Mouse (Mus musculus) retina, embryonic 14.5 days (tissue): ENCODE results near the gene Olfr549.

Experiments used
- DNase-seq: peaks from one replicate; pipeline ENCODE4 v3.0.0-alpha.2; 2015; ENCODE audit warnings: low spot score

Olfr549 gene

DNA sequence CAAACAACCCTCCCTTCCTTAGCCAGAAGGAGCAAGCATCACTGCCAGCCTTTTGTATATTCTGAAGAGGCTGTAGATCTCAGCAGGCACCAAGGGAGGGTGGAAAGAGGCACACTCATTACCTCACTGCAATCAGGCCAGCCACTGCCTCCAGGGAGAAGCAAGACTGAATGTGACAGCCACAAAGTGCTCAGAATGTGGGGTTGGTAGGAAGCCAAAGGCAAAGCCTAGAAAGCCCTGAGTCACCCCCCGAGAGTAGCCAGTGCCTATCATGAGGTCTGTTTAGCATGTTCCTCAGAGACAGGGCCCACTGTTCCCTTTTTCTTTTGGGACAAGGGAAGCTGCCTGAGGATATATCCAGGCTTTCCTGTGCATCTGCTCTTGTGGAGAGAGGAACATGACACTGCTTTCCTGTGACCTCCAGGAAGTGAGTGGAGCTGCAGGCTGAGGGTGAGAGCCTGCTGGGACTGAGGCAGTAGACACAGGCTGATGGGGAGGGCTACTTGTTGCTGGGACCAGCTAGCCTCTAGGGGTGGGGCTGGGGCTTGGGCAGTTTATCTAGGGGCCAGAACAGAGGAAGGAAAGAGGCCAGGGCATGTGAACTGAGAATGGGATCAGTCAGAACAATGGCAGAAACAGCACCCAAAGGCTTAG, 47.8 kb downstream of the Olfr549 start, which contains the start of gene Olfr552:
TSS of gene Olfr552 (plus strand) at position 393 of the 654 bp plus-strand sequence.
- no peak for DNase-seq
